Mouse (Mus musculus) left cerebral cortex, adult 11 months (tissue): ENCODE results near the gene Lgr4.

Source experiments
- DNase-seq: peaks from one replicate; pipeline ENCODE4 v3.0.0; 2022; ENCODE audit warnings: low spot score

The Lgr4 gene

GRCm38 (mm10) chr2:109921298-109922035 lies 4.0 kb downstream of the Lgr4 start:
- DNase-seq = no peak

DNA sequence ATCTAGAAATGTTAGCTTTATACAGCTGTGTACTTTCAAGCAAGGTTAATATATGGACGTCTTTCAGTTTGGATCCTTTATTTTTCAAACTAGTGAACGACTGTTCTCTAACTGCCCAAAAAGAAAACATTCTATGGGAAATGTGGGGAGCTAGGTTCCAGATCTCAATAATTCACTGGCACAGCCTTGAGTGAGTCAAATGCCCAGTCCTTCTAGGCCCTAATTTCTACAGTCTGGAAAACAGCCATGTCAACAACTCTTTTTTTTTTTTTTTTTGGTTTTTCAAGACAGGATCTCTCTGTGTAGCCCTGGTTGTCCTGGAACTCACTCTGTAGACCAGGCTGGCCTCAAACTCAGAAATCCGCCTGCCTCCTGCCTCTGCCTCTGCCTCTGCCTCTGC lies 4.9 kb downstream of the Lgr4 start:
- DNase-seq = no peak

GRCm38 (mm10) chr2:109923031-109923430 lies 5.6 kb downstream of the Lgr4 start:
- DNase-seq = no peak

- DNase-seq = no peak
These were observed 6.5 kb downstream of the Lgr4 start for GRCm38 (mm10) chr2:109923945-109924344.

GRCm38 (mm10) chr2:109926984-109927383 lies 9.5 kb downstream of the Lgr4 start:
- DNase-seq = no peak

GRCm38 (mm10) chr2:109927446-109927845 lies 10.0 kb downstream of the Lgr4 start:
- no peak for DNase-seq

GRCm38 (mm10) chr2:109927876-109928275 lies 10.4 kb downstream of the Lgr4 start:
- DNase-seq = no peak

GRCm38 (mm10) chr2:109928791-109929190 lies 11.3 kb downstream of the Lgr4 start:
- no peak for DNase-seq

DNA sequence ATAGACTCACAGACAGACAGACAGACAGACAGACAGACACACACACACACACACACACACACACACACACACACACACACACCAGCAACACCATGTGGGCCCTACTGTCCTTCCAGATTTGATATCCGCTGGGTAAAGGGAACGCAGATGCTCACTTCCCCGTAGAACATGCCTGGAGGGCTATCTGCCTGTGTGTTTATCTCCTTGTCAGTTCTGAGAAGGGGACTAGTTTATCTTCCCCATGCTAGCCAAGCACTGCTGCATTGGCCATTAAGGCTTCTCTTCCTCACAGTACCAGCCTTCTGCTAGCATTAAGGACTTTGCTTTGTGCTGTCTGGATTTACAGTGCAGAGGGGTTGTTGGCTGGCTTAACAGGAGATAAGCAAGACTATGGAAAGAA lies 11.8 kb downstream of the Lgr4 start:
- DNase-seq = no peak

- DNase-seq = no peak
These were observed 12.9 kb downstream of the Lgr4 start for GRCm38 (mm10) chr2:109930366-109930765.

DNA sequence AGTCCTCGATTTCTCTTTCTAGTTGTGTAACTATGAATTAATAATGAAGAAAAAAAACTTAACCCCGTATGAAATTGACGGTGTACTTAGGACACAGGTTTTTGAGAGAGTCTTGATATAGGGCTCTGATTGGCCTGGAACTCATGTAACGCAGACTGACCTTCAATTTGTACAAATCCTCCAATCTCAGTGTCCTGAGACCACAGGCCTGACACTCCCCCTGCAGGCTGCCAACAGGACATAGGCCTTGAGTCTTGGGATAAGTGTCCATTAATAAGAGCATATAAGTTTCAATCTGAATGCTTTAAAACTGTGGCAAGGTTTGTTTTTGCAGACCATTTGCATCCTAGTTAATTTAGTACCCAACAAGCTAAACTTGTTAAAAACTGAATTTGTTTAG lies 13.3 kb downstream of the Lgr4 start:
- DNase-seq = no peak

DNA sequence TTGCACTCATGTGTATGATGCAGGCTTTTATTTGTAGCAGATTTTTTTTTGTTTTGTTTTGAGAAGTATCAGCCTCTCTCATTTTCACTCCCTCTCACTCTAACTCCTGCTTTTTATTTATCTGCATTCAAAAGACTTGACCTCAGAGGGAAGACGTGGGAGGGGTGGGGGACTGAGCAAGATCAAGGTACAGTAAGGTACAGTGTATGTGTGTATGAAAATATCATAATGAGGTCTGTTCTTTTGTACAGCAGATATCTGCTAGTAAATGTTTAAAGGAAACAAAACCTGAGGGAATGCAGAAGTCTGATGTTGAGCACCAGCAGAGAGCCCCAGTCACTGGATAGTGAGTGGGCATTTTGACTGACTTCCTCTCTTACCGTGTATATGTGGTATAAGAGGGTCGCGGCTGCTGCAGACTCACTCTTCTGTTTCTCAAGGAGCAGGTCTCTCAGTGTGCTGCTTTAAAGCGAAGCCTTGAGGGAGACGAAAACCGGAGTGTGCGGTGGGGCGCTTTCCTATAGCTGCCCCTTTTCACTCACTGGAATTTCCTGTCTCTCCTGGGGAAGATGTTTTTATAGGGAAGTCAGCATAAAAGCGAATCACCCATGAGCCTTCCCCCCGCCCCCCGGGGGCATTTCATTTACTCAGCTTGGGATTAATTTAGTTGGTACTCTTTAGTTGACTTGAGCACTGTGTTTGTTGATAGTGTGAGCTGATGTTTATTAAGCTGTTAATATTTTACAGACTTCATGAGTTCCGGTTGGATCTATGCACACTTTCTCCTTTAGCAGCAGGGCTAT lies 14.7 kb downstream of the Lgr4 start:
- DNase-seq = no peak

GRCm38 (mm10) chr2:109933151-109933550 lies 15.7 kb downstream of the Lgr4 start:
- no peak for DNase-seq

DNA sequence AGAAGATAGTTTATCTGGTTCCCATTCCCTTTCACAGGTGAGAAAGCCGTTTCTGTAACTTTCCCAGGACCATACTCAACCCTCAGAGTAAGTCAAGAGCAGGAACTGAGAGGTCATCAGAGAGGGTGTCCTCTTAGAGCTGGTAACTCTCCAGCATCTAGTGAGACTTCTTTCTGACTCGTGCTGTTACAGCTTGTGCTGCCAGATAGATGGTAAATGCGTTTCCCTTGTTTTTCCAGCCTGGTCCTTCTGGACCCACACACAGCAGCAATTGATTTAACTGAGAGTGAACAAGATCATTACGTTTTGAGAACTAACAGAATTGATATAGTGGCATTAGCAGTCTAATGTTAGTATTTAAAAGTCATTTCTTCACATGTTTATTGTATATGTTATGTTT lies 16.6 kb downstream of the Lgr4 start:
- no peak for DNase-seq

- DNase-seq = no peak
These were observed 17.7 kb downstream of the Lgr4 start for GRCm38 (mm10) chr2:109935194-109935593.

- no peak for DNase-seq
These were observed 18.4 kb downstream of the Lgr4 start for GRCm38 (mm10) chr2:109935754-109936409.

DNA sequence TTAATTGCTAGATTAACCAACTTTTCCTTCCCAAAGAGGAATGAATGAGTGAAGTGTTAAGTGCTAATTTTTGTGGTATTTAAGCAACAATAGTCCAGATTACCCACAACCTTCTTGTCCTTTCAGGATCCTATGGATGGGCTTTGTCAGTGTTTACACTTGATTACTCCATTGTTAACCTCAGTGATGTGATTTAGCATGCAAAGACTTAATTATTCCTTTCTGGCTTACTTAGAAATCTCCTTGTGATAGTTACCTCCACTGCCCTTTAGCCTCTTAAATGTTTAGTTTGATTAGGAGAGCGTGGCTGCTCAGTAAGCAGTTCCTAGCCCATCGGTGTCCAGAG lies 18.9 kb downstream of the Lgr4 start:
- DNase-seq = no peak

GRCm38 (mm10) chr2:109941973-109942444 lies 24.6 kb downstream of the Lgr4 start:
- no peak for DNase-seq

GRCm38 (mm10) chr2:109942810-109943570 lies 25.5 kb downstream of the Lgr4 start:
- DNase-seq = peak; percentile 30

- no peak for DNase-seq
These were observed 27.5 kb downstream of the Lgr4 start for GRCm38 (mm10) chr2:109944995-109945394.

DNA sequence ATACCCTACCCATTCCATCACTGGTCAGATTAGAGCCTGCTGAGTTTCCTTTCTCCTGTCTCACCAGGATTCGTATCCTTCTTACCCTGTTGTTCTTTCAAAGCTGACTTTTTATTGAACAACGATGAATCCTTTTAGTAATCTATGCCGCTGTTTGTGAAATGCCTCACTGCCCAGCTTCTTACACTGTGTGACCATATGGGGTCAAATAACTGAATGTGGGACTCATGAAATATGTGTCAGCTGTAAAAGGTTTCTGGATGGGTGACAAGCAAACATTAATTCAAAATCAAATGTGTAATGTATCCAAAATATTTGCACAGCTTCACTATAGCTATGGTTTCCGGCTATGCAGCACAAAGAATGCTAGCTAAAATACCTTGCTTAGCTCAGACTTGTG lies 28.1 kb downstream of the Lgr4 start:
- DNase-seq = no peak

DNA sequence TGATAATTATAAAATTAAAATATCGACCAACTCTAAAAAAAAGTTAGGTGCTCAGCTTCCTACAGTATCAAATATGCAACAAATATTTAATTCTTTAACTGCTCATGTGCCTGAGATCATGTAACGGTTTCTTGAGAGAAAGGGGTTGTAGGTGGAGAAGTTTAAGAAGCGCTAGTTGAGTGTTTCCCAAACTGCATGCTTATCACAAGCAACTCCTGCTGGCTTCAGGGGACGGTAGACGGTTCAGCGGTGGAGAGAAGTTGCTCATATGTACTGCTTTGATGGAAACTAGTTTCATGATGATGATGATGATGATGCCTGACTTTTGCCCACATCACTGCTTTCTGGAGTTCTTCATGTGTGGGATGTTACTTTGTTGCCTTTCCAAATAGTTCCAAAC lies 29.0 kb downstream of the Lgr4 start:
- no peak for DNase-seq
